Mouse (Mus musculus) forebrain, embryonic 10.5 days (tissue): ENCODE results near the gene Trcg1. TPM values are rescaled to one million over a fixed set of nuclear protein-coding genes. Genes with fewer than 3 reads are reported as not detected.
A peak's percentile ranks its signal among the peaks of the same experiment; 100 is the strongest.

Experiments
- DNase-seq: peaks from one replicate; pipeline ENCODE4 v3.0.0-alpha.2; 2017; ENCODE audit warnings: low spot score; ENCODE audit errors: extremely low spot score
- H3K27ac ChIP-seq: fragments of 300-500 bp; sonication (generic); 2 replicates; pipeline ENCODE4 v1.5.1; 2016; ENCODE audit warnings: mild to moderate bottlenecking
- H3K27me3 ChIP-seq: fragments of 300-500 bp; sonication (generic); 2 replicates; pipeline ENCODE4 v1.6.1; 2016; ENCODE audit warnings: mild to moderate bottlenecking; ENCODE audit not compliant: poor library complexity, severe bottlenecking
- H3K36me3 ChIP-seq: fragments of 300-500 bp; sonication (generic); replicated peaks from 2 replicates; pipeline ENCODE4 v1.6.1; 2016; ENCODE audit warnings: mild to moderate bottlenecking, moderate library complexity
- H3K4me1 ChIP-seq: fragments of 300-500 bp; sonication (generic); 2 replicates; pipeline ENCODE4 v1.6.1; 2016
- H3K4me3 ChIP-seq: fragments of 300-500 bp; sonication (generic); 2 replicates; pipeline ENCODE4 v1.5.1; 2016; ENCODE audit warnings: mild to moderate bottlenecking, moderate library complexity
- H3K9me3 ChIP-seq: fragments of 300-500 bp; sonication (generic); 2 replicates; pipeline ENCODE4 v1.6.1; 2016; ENCODE audit warnings: mild to moderate bottlenecking, moderate library complexity
- WGBS: fragments of 180-500 bp; shearing (Covaris S2); methylation state at CpG from one replicate; pipeline ENCODE4 v1.1.7; 2016; 5-methylcytosine and 5-hydroxymethylcytosine counted together
- polyA plus RNA-seq: library from polyadenylated mRNA; unstranded; fragments of >200 nt; fragmentation: Nextera tagmentation; extraction: Ambion mirVana; gene quantifications from 2 replicates; pipeline ENCODE4 v1.2.1, GENCODE M21; 2016

The Trcg1 gene
- polyA plus RNA-seq, 1 experiment from 2014 or later, result 0.05 TPM

DNA sequence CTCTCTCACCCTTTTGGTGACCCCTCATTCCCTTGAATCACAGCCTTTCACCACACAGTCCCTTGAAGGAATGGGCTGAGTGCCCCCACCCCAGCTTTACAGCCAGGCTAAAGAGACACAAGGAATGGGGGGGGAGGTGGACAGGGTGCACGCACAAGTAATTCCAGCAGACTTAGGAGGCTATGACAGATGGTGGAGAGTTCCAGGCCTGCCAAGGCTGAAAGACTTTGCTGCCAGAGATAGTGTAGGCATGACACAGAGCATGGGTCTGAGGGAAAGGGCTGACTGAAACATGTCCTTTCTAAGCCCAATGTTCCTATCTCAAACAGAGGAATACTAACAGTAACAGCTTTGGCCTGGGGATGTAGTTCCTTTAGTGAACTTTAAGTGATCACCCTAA lies 34.7 kb downstream of the Trcg1 start:
- Histone ChIP-seq H3K9me3 (no peaks in the 10 kb centered on the region), H3K27ac (no peak overlapping the region), H3K36me3 (no peaks in the 10 kb centered on the region), H3K4me1 (peaks cover 74% of the 10 kb centered on the region), H3K4me3 (no peak overlapping the region), H3K27me3 (peaks cover 29% of the 10 kb centered on the region)
- DNase-seq, result no peak
- WGBS, result 74% methylated on average over 1 of the region's 1 CpGs

DNA sequence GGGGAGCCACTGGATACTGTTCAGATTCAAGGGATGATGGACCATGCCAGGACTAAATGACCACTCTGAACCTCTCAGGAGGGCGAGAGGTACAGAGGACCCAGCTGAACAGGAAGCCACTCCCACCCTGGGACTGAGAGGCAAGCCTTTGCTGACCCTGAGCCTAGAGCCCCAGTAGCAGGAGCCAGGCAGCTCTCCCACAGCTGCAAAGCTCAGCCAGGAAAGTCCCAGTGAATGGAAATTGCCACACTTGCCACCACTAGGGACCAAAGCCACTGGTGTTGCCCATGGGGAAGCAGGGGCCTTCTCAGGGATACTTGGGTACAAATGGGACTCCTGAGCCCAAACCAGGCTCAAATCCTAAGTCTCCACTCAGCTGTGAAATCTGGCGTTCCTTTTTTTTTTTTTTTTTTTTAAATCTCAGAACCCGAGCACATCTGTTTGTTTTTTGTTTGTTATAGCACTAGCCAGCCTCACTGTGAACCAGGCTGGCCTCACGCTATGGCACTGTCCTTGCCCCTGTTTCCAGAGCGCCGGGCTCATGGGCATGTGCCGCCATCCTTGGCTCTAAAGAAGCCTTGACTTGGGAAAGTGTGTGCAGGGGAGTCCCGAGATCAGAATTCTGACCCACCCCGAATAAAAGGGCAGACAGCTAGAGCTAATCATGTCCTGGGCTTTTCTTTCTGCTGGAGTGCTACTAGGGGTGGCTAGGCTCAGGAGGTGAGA lies 35.6 kb downstream of the Trcg1 start:
- Histone ChIP-seq H3K4me3 (no peak overlapping the region), H3K36me3 (no peaks in the 10 kb centered on the region), H3K9me3 (no peaks in the 10 kb centered on the region), H3K27ac (peak overlapping the region; percentile 40; the same call in 1 of the 2 replicates), H3K4me1 (peaks cover 65% of the 10 kb centered on the region), H3K27me3 (peaks cover 22% of the 10 kb centered on the region)
- 60% methylated on average over 9 of the region's 9 CpGs for WGBS
- DNase-seq, result no peak

DNA sequence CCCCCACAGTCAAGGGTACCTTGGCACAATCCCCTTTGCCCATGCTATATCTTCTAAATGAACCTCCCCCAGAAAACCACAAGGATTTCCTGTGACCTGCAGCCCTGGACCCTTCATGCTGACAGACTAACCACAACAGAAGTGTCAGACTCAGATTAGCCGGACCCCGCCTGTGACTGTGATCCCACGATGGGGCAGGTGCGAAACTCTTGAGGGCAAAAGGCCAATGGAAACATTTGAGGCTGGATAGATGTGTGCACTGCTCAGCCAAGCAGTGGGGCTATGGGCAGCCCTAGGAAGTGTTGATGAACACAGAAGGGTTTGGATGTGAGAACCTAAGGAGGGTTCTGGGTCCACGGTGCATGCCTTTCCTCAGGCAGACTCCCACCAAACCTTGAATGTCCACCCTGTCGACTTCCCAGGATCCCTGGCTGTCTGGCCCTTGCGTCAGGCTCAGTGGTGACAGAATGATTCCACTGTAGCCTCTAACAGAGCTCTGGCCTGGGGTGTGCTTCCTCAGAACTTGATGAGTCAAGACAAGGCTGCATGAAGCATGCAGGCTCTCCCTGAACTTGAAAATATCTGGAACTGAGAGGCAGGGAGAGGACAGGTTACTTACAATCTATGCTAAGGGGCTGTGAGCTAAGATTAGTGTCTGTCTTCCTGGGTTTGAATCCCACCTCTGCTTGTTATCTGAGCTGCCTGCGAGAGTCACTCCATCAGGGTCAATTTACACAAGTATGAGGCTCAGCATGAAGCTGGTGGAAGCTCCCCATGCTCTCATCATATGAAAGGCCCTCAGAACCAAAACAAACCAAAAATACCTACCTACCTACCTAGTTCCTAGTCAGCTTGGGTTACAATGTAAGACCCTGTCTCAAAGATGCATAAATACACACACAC lies 36.8 kb downstream of the Trcg1 start:
- H3K27ac ChIP-seq, result no peak overlapping the region
- 68% methylated on average over 8 of the region's 8 CpGs for WGBS
- no peak overlapping the region for H3K4me3 ChIP-seq
- H3K4me1 ChIP-seq, result peaks cover 56% of the 10 kb centered on the region
- peaks cover 22% of the 10 kb centered on the region for H3K27me3 ChIP-seq
- no peaks in the 10 kb centered on the region for H3K36me3 ChIP-seq
- no peaks in the 10 kb centered on the region for H3K9me3 ChIP-seq
- no peak for DNase-seq

DNA sequence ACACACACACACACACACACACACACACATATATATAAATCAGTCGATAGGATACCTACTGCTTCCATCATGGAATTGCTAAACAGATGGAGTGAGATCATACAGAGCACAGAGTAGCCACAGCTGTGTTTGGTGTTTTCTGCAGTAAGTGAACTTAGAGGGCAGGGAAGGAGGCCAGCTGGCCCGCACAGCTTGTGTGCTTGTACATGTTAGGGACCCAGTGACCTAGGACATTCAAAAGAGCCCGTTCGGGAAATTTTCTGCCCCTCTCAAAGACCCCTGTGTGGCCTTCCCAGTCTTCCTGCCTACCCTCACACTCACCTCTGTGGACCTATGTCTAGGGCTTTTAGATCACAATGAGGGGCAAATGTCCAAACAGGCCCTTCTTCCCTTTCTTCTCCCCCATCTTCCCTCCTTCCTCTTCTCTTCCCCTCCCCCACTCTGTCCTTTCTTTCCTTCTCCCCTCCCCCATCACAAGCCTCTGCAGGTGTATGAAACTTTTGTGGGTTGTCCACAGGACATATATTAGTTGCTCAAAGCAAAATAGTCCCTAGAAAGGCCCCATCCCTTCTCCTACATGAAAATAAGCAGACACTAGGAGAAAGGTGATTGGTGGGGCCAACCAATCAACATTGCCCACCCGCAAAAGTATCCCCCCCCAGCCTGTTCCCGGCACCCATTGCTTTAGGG lies 37.6 kb downstream of the Trcg1 start:
- 37% methylated on average over 6 of the region's 6 CpGs for WGBS
- Histone ChIP-seq H3K4me3 (no peak overlapping the region), H3K9me3 (no peaks in the 10 kb centered on the region), H3K36me3 (no peaks in the 10 kb centered on the region), H3K27me3 (peaks cover 21% of the 10 kb centered on the region), H3K4me1 (peaks cover 54% of the 10 kb centered on the region), H3K27ac (no peak overlapping the region)
- no peak for DNase-seq

DNA sequence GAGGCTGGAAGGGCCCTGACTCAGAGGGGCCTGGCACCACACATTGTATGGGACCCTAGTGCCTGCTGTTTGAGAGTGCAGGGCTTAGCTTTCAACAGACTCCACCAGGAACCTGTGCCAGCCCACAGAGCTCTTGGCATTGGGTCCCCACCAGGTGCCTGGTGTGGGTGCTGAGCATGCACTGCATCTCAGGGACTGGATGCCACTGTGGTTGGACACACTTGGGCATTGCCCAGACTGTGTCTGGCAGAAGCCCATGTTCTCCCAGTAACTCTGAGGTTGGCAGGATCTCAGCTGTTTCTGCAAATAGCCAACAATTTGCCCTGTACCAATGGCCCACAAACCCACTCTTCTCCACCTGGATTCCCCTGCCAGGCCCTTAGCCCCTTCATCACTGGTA lies 40.0 kb downstream of the Trcg1 start:
- Histone ChIP-seq H3K27me3 (peaks cover 10% of the 10 kb centered on the region), H3K4me3 (no peak overlapping the region), H3K9me3 (no peaks in the 10 kb centered on the region), H3K36me3 (no peaks in the 10 kb centered on the region), H3K4me1 (peaks cover 37% of the 10 kb centered on the region), H3K27ac (no peak overlapping the region)
- DNase-seq, result no peak

DNA sequence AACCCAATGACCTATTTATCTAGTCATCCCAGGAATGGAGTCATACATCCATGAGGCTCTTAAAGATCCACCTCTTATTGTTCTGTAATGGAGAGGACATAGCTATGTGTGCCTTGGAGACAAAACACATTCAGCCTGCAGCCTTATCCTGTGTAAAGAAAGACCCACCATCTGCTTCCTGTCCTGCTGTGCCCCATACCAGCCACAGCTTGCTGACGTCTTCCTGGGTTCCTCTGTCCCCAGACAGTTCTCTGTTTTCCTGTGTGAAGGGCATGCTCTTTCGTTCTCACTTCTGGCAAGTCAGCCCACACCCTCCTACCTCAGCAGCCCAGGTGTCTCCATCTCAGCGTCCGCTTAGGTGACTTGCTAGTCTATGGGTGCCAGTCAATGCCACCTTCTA lies 41.9 kb downstream of the Trcg1 start:
- no peak overlapping the region for H3K27ac ChIP-seq
- WGBS, result 62% methylated on average over 4 of the region's 4 CpGs
- H3K36me3 ChIP-seq, result no peaks in the 10 kb centered on the region
- peaks cover 16% of the 10 kb centered on the region for H3K27me3 ChIP-seq
- no peaks in the 10 kb centered on the region for H3K9me3 ChIP-seq
- H3K4me1 ChIP-seq, result peaks cover 37% of the 10 kb centered on the region
- H3K4me3 ChIP-seq, result no peak overlapping the region
- no peak for DNase-seq

DNA sequence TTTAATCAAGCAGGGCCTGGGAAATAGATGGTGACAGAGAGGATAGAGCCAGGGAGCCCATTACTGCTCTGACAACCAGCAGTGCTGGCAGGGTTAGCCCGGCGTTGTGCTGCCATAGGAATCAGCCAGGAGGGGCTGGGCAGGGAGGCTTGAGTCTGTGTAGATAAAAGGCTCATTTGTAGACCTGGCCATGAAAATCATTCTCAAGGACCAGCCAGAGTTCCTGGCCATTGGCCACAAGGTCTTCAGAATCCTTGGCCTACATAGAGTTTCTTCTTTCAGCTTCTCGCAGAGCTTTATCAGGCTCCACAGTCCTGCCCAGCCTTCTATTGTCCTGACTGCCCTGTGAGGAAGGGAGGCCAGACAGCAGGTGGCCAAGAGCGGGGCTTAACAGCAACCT lies 43.1 kb downstream of the Trcg1 start:
- DNase-seq, result no peak
- no peak overlapping the region for H3K27ac ChIP-seq
- WGBS, result 57% methylated on average over 4 of the region's 4 CpGs
- H3K27me3 ChIP-seq, result peaks cover 16% of the 10 kb centered on the region
- no peak overlapping the region for H3K4me3 ChIP-seq
- H3K36me3 ChIP-seq, result no peaks in the 10 kb centered on the region
- H3K9me3 ChIP-seq, result no peaks in the 10 kb centered on the region
- H3K4me1 ChIP-seq, result peaks cover 29% of the 10 kb centered on the region

DNA sequence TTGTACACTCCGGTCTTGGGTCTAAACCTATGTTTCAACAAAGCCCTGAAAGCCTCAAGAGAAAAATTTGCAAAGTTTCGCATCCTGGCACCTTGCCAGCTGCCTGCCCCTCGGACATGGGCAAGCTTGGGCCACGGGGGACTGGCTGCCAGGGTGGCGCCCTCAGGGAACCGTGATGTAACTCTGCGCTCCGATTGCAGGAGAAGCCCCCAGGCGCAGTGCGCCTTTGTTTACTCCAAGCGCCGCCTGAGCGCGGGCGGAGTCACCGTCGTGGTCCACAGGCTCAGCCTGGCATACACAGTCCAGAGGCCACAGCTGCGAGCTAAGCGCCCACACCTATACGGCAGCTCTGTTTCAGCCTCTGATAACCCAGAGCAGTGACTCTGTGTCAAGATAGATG lies 45.2 kb downstream of the Trcg1 start:
- WGBS, result 15% methylated on average over 20 of the region's 20 CpGs
- no peak for DNase-seq
- no peaks in the 10 kb centered on the region for H3K9me3 ChIP-seq
- no peaks in the 10 kb centered on the region for H3K36me3 ChIP-seq
- peaks cover 29% of the 10 kb centered on the region for H3K4me1 ChIP-seq
- H3K4me3 ChIP-seq, result peak overlapping the region; percentile 36
- H3K27ac ChIP-seq, result peak overlapping the region; percentile 78
- peaks cover 16% of the 10 kb centered on the region for H3K27me3 ChIP-seq

DNA sequence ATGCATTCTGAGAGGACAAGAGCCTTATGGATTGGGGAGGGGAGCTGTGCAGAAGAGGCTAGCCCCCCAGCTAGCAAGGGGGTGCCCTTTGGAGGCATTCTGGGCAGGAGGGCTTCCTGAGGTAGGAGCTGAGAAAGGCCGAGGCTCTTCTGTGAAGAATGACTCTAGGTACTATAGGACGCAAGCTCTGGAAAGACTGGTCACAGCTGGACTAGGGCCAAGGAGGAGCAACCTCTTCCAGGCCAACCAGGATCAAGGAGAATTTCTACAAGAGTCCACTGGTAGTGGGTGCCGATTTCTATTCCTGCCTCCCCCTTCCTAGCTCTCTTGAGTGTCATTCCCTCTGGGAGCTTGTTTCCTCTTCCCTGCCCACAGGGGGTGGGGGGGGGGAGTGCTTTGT lies 46.3 kb downstream of the Trcg1 start:
- H3K36me3 ChIP-seq, result no peaks in the 10 kb centered on the region
- H3K27ac ChIP-seq, result no peak overlapping the region
- H3K27me3 ChIP-seq, result peaks cover 16% of the 10 kb centered on the region
- H3K4me1 ChIP-seq, result peaks cover 29% of the 10 kb centered on the region
- no peaks in the 10 kb centered on the region for H3K9me3 ChIP-seq
- H3K4me3 ChIP-seq, result no peak overlapping the region
- no peak for DNase-seq
- WGBS, result 93% methylated on average over 3 of the region's 3 CpGs

DNA sequence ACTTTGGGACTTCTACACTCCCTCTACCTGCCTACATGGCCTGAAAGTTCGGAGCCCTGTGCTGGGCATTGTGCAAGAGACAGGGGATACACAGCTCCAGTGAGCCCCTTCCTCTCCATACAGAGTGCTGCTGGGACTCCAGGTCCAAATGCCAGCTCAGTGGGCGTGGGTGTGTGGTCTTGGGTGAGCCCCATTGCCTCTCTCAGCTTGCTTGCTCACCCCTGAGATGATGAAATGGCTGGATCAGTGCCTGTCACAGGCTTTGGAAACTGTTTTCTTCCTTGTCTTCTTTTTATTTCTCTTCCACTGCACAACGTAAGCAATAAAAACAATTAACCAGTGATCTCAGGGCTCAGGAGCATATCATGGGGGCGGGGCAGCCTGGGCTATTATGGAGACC lies 47.0 kb downstream of the Trcg1 start:
- Histone ChIP-seq H3K4me1 (peaks cover 24% of the 10 kb centered on the region), H3K9me3 (no peaks in the 10 kb centered on the region), H3K4me3 (no peak overlapping the region), H3K27ac (no peak overlapping the region), H3K36me3 (no peaks in the 10 kb centered on the region), H3K27me3 (peaks cover 16% of the 10 kb centered on the region)
- no peak for DNase-seq
- WGBS, result 84% methylated on average over 4 of the region's 4 CpGs

DNA sequence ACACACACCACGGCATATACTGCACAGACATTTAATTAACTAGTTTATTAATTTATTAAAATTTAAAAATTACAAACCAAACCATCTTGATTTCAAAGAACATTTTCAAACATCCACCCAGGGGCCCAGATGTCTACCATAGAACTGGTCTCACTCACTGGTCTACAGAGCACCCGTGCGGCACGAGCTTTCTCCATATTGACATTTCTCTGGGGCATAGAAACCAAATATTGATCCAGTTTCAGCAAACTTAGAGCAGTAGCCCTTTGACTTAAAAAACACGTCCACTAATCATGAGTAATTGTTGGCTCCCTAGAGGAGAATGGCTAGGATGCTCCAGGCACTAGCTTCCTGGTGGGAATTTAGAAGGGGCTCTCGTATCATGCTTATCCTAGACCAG lies 50.8 kb downstream of the Trcg1 start:
- Histone ChIP-seq H3K9me3 (no peaks in the 10 kb centered on the region), H3K27me3 (peaks cover 1% of the 10 kb centered on the region), H3K27ac (no peak overlapping the region), H3K4me3 (no peak overlapping the region), H3K4me1 (peaks cover 6% of the 10 kb centered on the region; the same call in 1 of the 2 replicates), H3K36me3 (no peaks in the 10 kb centered on the region)
- WGBS, result 88% methylated on average over 6 of the region's 6 CpGs
- DNase-seq, result no peak

DNA sequence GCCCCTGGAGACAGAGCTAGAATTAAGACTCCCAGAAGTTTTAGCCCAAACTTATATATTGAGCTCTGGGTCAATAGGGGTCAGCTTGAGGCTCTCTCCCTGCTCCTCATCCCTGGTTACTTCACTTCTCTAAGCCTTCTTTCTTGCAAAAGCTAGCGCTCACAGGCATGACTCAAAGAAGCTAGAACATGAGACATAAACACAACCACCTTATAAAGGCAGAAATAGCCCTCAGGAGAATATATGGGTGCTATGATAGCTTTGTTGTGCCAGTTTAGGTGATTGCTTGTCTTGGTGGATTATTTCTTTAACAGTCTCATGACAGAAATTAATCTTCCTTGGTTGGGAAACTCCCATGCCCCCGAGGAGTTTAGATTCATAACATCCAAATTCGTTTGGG lies 58.5 kb downstream of the Trcg1 start:
- H3K4me3 ChIP-seq, result no peak overlapping the region
- H3K36me3 ChIP-seq, result no peaks in the 10 kb centered on the region
- WGBS, result 82% methylated on average over 3 of the region's 3 CpGs
- no peaks in the 10 kb centered on the region for H3K27me3 ChIP-seq
- H3K4me1 ChIP-seq, result peaks cover 5% of the 10 kb centered on the region
- no peak for DNase-seq
- no peak overlapping the region for H3K27ac ChIP-seq
- no peaks in the 10 kb centered on the region for H3K9me3 ChIP-seq

DNA sequence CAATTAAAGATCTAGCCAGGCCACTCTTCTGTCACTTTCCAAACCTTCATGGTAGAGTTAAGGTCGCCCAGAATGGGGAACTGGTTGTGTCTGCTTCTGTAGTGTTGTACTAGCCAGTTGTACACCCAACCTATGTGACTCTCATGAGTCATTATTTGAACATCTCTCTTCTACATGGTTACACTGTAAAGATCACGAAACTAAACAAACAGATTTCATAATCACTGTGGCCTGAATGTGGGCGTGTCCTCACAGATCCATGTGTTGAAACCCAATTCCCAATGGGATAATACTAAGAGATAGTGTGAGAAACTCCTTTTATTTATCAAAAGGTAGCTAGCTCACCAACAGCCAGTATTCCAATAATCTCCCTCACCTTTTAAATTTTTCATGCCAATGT lies 59.3 kb downstream of the Trcg1 start:
- WGBS, result 84% methylated on average over 3 of the region's 3 CpGs
- H3K9me3 ChIP-seq, result no peaks in the 10 kb centered on the region
- H3K4me3 ChIP-seq, result no peak overlapping the region
- H3K36me3 ChIP-seq, result no peaks in the 10 kb centered on the region
- DNase-seq, result no peak
- no peak overlapping the region for H3K27ac ChIP-seq
- peaks cover 5% of the 10 kb centered on the region for H3K4me1 ChIP-seq
- H3K27me3 ChIP-seq, result no peaks in the 10 kb centered on the region
